Mouse (Mus musculus): ENCODE results near the gene Hist1h2ak. TPM values are rescaled to one million over a fixed set of nuclear protein-coding genes. Genes with fewer than 3 reads are reported as not detected.

Gene Hist1h2ak
- not detected for polyA plus RNA-seq (2014; fragmentation: Illumina TruSeq; extraction: RNeasy Lipid Tissue Mini Kit (QIAGEN cat#74804); ENCODE audit: low replicate concordance)

DNA sequence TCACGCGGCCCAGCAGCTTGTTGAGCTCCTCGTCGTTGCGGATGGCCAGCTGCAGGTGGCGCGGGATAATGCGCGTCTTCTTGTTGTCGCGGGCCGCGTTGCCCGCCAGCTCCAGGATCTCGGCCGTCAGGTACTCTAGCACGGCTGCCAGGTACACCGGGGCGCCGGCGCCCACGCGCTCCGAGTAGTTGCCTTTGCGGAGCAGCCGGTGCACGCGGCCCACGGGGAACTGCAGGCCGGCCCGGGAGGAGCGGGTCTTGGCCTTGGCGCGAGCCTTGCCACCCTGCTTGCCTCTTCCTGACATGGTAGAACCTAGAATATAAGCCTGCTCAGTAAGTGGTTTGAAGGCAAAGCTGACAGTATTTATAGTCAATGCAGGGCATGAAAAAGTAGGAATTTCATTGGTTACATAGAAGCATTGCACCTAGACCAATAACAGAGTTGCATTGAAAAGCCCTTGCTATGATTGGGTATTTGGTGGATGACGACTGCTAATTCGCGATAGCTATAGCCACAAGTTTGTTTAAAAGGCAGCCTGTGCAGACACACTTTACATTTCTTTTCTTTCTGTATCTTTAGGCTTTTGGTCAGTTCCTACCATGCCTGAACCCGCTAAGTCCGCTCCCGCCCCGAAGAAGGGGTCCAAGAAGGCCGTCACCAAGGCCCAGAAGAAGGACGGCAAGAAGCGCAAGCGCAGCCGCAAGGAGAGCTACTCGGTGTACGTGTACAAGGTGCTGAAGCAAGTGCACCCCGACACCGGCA is at the start of gene Hist1h2ak, which contains the start of gene Hist1h2bn:
Hist1h2ak (minus strand) TSS at position 304 of the 762 bp plus-strand sequence.
Hist1h2bn (plus strand) TSS at position 600 of the 762 bp plus-strand sequence.

DNA sequence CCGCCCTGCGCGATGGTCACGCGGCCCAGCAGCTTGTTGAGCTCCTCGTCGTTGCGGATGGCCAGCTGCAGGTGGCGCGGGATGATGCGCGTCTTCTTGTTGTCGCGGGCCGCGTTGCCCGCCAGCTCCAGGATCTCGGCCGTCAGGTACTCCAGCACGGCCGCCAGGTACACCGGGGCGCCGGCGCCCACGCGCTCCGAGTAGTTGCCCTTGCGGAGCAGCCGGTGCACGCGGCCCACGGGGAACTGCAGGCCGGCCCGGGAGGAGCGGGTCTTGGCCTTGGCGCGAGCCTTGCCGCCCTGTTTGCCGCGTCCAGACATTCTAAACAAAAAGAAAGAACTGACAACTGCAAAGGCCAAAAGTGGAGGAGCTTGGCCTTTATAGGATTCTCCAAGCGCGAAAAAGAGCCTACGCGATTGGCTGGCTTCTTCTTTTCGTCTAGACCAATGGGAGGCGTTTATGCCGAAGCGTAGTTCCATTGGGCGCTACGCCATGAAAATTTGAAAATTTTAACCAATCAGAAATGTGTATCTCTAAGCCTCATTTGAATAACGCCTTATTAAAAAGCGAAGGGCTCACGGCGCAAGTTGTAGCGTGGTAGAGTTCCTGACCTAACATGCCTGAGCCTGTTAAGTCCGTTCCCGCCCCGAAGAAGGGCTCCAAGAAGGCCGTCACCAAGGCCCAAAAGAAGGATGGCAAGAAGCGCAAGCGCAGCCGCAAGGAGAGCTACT is 33.4 kb upstream of the Hist1h2ak start, which contains the start of the genes Hist1h2an and Hist1h2bp:
Hist1h2an (minus strand) TSS at position 320 of the 731 bp plus-strand sequence.
Hist1h2bp (plus strand) TSS at position 563 of the 731 bp plus-strand sequence.

DNA sequence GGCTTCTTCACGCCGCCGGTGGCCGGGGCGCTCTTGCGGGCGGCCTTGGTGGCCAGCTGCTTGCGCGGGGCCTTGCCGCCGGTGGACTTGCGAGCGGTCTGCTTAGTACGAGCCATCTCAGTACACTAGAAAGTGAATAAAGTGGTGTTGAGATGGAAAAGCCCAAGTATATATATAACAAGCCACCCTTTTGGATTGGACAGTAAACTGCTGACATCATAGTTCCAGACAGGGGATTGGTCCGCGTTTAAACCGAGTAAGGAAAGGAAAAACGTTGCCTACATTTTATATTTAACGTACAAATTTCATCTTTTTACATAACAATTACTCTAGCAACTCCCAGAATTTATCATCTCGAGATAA is 29.6 kb upstream of the Hist1h2ak start, which contains the start of gene Hist1h3i:
Hist1h3i (minus strand) TSS at position 116 of the 363 bp plus-strand sequence.

DNA sequence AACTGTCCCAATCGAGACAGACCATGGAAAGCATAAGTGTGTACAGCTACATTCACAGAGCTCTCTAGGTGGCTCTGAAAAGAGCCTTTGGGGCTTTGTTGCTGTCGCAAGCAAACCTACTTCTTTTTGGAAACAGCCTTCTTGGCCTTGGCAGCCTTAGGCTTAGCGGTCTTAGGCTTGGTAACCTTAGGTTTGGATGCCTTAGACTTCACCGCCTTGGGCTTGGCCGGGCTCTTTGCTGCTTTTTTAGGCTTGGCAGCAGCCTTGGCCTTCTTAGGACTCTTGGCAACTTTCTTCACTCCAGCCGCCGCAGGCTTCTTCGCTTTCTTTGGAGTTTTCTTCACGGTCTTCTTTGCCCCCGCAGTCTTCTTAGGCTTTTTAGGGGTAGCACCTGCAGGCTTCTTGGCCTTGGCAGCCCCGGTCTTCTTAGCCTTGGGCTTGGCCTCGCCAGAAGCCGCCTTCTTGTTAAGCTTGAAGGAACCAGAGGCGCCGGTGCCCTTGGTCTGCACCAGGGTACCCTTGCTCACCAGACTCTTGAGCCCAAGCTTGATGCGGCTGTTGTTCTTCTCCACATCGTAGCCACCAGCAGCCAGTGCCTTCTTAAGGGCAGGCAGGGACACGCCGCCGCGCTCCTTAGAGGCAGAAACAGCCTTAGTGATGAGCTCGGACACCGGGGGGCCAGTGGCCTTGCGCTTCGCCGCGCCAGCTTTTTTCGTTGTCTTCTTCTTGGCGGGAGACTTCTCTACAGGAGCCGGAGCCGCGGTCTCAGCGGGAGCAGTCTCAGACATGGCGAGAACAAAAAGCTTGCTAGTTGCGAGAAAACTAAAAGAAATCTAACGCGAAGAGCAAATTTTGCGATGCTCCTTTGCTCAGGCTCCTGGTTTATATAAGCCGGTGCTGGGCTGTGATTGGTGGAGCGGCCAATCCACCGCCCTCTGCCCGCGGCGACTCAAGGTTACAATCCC is 26.4 kb upstream of the Hist1h2ak start, which contains the start of gene Hist1h1b:
Hist1h1b (minus strand) TSS at position 859 of the 965 bp plus-strand sequence.

DNA sequence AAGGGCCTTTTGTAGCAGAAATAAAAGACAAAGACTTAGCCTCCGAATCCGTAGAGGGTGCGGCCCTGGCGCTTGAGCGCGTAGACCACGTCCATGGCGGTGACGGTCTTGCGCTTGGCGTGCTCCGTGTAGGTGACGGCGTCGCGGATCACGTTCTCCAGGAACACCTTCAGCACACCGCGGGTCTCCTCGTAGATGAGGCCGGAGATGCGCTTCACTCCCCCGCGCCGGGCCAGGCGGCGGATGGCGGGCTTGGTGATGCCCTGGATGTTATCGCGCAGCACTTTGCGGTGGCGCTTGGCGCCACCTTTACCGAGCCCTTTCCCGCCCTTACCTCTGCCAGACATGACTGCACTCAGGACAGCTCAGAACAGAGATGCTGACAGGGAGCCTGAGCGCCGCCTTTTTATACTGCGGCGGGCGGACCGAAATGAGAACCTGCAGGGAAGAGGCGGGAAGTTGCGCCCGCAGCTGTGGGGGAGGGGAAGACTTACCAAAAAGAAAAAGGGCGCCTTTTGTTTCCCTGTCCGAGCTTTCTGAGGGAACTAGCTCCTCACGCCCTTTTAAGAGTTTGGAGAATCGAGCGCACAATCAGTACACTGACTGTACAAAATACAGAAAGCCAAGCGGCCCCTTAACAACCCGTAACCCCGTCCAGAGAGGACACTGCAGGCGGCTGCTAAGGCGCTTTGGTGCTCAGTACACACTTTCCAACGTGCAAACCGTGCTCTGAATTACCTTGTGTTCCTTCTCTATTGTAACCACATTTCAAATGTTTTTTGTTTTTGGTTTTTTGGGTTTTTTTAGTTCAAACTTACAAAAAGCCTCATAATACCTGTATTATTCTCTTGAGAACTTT is 3.2 kb downstream of the Hist1h2ak start, which contains the start of gene Hist1h4k:
Hist1h4k (minus strand) TSS at position 347 of the 859 bp plus-strand sequence.

DNA sequence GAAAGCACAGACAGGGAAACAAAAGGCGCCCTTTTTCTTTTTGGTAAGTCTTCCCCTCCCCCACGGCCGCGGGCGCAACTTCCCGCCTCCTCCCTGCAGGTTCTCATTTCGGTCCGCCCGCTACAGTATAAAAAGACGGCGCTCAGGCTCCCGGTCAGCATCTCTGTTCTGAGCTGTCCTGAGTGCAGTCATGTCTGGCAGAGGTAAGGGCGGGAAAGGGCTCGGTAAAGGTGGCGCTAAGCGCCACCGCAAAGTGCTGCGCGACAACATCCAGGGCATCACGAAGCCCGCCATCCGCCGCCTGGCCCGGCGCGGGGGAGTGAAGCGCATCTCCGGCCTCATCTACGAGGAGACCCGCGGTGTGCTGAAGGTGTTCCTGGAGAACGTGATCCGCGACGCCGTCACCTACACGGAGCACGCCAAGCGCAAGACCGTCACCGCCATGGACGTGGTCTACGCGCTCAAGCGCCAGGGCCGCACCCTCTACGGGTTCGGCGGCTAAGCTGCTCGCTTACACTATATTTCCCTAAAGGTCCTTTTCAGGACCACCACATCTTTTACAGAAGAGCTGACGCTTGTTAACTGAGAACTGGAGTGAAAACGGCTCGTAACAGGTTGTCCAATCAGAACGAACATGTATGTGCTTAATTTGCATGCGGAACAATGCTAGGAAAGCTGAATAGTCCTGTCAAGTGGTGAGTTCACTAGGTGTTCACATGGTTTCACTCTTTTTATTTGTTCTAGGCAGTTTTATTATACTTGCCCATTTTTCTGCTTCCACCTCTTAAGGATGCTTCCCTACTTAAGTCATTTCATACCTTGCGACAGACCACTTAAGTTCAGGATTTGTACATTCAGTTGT is 18.5 kb downstream of the Hist1h2ak start, which contains the start of gene Hist1h4j:
Hist1h4j (plus strand) TSS at position 159 of the 862 bp plus-strand sequence.

DNA sequence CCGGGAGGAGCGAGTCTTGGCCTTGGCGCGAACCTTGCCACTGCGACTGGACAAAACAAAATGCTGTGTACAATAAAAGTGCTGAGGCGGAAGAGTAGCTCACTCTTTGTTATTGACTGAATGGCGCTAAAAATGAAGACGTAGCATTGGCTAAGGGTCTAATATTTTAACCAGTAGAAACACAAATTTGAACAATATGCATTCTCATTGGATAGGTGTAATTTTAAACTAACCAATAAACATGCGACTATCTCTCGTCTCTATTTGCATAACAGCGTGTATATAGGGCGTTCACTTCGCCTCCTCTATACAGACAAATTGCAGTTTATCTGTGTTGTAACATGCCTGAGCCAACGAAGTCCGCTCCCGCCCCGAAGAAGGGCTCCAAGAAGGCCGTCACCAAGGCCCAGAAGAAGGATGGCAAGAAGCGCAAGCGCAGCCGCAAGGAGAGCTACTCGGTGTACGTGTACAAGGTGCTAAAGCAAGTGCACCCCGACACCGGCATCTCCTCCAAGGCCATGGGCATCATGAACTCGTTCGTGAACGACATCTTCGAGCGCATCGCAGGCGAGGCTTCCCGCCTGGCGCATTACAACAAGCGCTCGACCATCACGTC is 31.8 kb downstream of the Hist1h2ak start, which contains the start of gene Hist1h2bm:
Hist1h2bm (plus strand) TSS at position 288 of the 616 bp plus-strand sequence.

DNA sequence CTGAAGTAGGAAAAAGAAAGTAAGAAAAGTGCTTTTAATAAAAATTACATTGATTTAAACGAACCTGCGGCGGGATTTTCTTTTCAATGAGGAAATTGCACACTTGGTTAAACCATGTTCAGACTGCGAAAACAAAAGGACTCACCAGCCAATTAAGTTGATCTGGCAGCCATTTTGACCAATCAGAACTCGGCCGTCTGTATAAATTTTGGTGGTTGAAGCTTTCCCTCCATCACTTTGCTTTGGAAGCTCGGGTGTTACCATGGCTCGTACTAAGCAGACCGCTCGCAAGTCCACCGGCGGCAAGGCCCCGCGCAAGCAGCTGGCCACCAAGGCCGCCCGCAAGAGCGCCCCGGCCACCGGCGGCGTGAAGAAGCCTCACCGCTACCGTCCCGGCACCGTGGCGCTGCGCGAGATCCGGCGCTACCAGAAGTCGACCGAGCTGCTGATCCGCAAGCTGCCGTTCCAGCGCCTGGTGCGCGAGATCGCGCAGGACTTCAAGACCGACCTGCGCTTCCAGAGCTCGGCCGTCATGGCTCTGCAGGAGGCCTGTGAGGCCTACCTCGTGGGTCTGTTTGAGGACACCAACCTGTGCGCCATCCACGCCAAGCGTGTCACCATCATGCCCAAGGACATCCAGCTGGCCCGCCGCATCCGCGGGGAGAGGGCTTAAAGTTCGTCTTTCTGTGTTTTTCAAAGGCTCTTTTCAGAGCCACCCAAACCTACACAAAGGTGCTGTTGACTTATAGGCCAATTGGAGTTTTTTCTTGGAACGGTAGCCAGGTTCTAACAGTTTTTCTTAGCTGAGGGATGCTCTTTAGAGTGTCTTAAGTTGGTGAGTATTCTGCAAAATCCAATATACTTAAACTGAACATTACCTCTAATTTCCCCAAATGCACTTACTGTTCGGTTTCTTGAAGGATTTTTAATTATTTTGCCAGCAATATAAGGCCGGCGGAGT is 36.0 kb downstream of the Hist1h2ak start, which contains the start of gene Hist1h3h:
Hist1h3h (plus strand) TSS at position 263 of the 961 bp plus-strand sequence.

DNA sequence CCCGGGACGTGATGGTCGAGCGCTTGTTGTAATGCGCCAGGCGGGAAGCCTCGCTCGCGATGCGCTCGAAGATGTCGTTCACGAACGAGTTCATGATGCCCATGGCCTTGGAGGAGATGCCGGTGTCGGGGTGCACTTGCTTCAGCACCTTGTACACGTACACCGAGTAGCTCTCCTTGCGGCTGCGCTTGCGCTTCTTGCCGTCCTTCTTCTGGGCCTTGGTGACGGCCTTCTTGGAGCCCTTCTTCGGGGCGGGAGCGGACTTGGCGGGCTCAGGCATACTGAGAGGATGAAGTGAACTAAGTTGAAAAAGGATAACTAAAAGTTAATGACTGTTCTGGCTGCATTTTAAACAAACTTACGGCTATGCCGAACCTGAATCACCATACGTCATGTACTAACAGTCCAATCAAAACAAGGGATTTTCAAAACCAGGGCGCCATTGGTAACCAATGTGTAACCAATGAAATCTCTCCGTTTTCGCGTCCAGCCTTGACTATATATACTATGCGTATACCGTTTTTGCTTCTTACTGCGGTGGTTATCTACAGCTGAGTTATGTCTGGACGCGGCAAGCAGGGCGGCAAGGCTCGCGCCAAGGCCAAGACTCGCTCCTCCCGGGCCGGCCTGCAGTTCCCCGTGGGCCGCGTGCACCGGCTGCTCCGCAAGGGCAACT is 37.6 kb downstream of the Hist1h2ak start, which contains the start of the genes Hist1h2bl and Hist1h2ai:
Hist1h2bl (minus strand) TSS at position 280 of the 676 bp plus-strand sequence.
Hist1h2ai (plus strand) TSS at position 559 of the 676 bp plus-strand sequence.

Other genes with a start within 250 kb of the Hist1h2ak start
- 15.6 TPM for gene Zkscan8, start 222.7 kb downstream of the Hist1h2ak start, polyA plus RNA-seq (2014; fragmentation: Illumina TruSeq; extraction: RNeasy Lipid Tissue Mini Kit (QIAGEN cat#74804); ENCODE audit: low replicate concordance)
- gene Olfr1366, start 211.0 kb downstream of the Hist1h2ak start, polyA plus RNA-seq (2014; fragmentation: Illumina TruSeq; extraction: RNeasy Lipid Tissue Mini Kit (QIAGEN cat#74804); ENCODE audit: low replicate concordance): not detected
- not detected for gene Olfr1535, start 193.9 kb downstream of the Hist1h2ak start, polyA plus RNA-seq (2014; fragmentation: Illumina TruSeq; extraction: RNeasy Lipid Tissue Mini Kit (QIAGEN cat#74804); ENCODE audit: low replicate concordance)
- not detected for gene Olfr1364, start 172.1 kb downstream of the Hist1h2ak start, polyA plus RNA-seq (2014; fragmentation: Illumina TruSeq; extraction: RNeasy Lipid Tissue Mini Kit (QIAGEN cat#74804); ENCODE audit: low replicate concordance)
- gene Olfr1362, start 139.8 kb downstream of the Hist1h2ak start, polyA plus RNA-seq (2014; fragmentation: Illumina TruSeq; extraction: RNeasy Lipid Tissue Mini Kit (QIAGEN cat#74804); ENCODE audit: low replicate concordance): not detected
- not detected for gene Olfr11, start 111.3 kb downstream of the Hist1h2ak start, polyA plus RNA-seq (2014; fragmentation: Illumina TruSeq; extraction: RNeasy Lipid Tissue Mini Kit (QIAGEN cat#74804); ENCODE audit: low replicate concordance)
- gene Olfr1361, start 90.4 kb downstream of the Hist1h2ak start, polyA plus RNA-seq (2014; fragmentation: Illumina TruSeq; extraction: RNeasy Lipid Tissue Mini Kit (QIAGEN cat#74804); ENCODE audit: low replicate concordance): not detected
- gene Olfr1360, start 76.4 kb downstream of the Hist1h2ak start, polyA plus RNA-seq (2014; fragmentation: Illumina TruSeq; extraction: RNeasy Lipid Tissue Mini Kit (QIAGEN cat#74804); ENCODE audit: low replicate concordance): not detected
- not detected for gene Olfr1359, start 55.7 kb downstream of the Hist1h2ak start, polyA plus RNA-seq (2014; fragmentation: Illumina TruSeq; extraction: RNeasy Lipid Tissue Mini Kit (QIAGEN cat#74804); ENCODE audit: low replicate concordance)
- gene Hist1h2bl, start 37.7 kb downstream of the Hist1h2ak start, polyA plus RNA-seq (2014; fragmentation: Illumina TruSeq; extraction: RNeasy Lipid Tissue Mini Kit (QIAGEN cat#74804); ENCODE audit: low replicate concordance): not detected
- gene Hist1h2ai, start 37.4 kb downstream of the Hist1h2ak start, polyA plus RNA-seq (2014; fragmentation: Illumina TruSeq; extraction: RNeasy Lipid Tissue Mini Kit (QIAGEN cat#74804); ENCODE audit: low replicate concordance): not detected
- gene Hist1h3h, start 36.2 kb downstream of the Hist1h2ak start, polyA plus RNA-seq (2014; fragmentation: Illumina TruSeq; extraction: RNeasy Lipid Tissue Mini Kit (QIAGEN cat#74804); ENCODE audit: low replicate concordance): not detected
- gene Hist1h2bm, start 31.8 kb downstream of the Hist1h2ak start, polyA plus RNA-seq (2014; fragmentation: Illumina TruSeq; extraction: RNeasy Lipid Tissue Mini Kit (QIAGEN cat#74804); ENCODE audit: low replicate concordance): not detected
- gene Hist1h4j, start 18.8 kb downstream of the Hist1h2ak start, polyA plus RNA-seq (2014; fragmentation: Illumina TruSeq; extraction: RNeasy Lipid Tissue Mini Kit (QIAGEN cat#74804); ENCODE audit: low replicate concordance): 1.7 TPM
- gene Hist1h4k, start 3.3 kb downstream of the Hist1h2ak start, polyA plus RNA-seq (2014; fragmentation: Illumina TruSeq; extraction: RNeasy Lipid Tissue Mini Kit (QIAGEN cat#74804); ENCODE audit: low replicate concordance): not detected
- not detected for gene Hist1h2bn, start 296 bp upstream of the Hist1h2ak start, polyA plus RNA-seq (2014; fragmentation: Illumina TruSeq; extraction: RNeasy Lipid Tissue Mini Kit (QIAGEN cat#74804); ENCODE audit: low replicate concordance)
- gene Hist1h1b, start 26.8 kb upstream of the Hist1h2ak start, polyA plus RNA-seq (2014; fragmentation: Illumina TruSeq; extraction: RNeasy Lipid Tissue Mini Kit (QIAGEN cat#74804); ENCODE audit: low replicate concordance): not detected
- not detected for gene Hist1h3i, start 29.5 kb upstream of the Hist1h2ak start, polyA plus RNA-seq (2014; fragmentation: Illumina TruSeq; extraction: RNeasy Lipid Tissue Mini Kit (QIAGEN cat#74804); ENCODE audit: low replicate concordance)
- gene Hist1h2an, start 33.4 kb upstream of the Hist1h2ak start, polyA plus RNA-seq (2014; fragmentation: Illumina TruSeq; extraction: RNeasy Lipid Tissue Mini Kit (QIAGEN cat#74804); ENCODE audit: low replicate concordance): not detected
- gene Hist1h2bp, start 33.6 kb upstream of the Hist1h2ak start, polyA plus RNA-seq (2014; fragmentation: Illumina TruSeq; extraction: RNeasy Lipid Tissue Mini Kit (QIAGEN cat#74804); ENCODE audit: low replicate concordance): not detected
- 1.1 TPM for gene Hist1h2bq, start 56.4 kb upstream of the Hist1h2ak start, polyA plus RNA-seq (2014; fragmentation: Illumina TruSeq; extraction: RNeasy Lipid Tissue Mini Kit (QIAGEN cat#74804); ENCODE audit: low replicate concordance)
- not detected for gene Hist1h2ao, start 56.6 kb upstream of the Hist1h2ak start, polyA plus RNA-seq (2014; fragmentation: Illumina TruSeq; extraction: RNeasy Lipid Tissue Mini Kit (QIAGEN cat#74804); ENCODE audit: low replicate concordance)
- not detected for gene Hist1h4m, start 57.9 kb upstream of the Hist1h2ak start, polyA plus RNA-seq (2014; fragmentation: Illumina TruSeq; extraction: RNeasy Lipid Tissue Mini Kit (QIAGEN cat#74804); ENCODE audit: low replicate concordance)
- gene Hist1h4n, start 78.4 kb upstream of the Hist1h2ak start, polyA plus RNA-seq (2014; fragmentation: Illumina TruSeq; extraction: RNeasy Lipid Tissue Mini Kit (QIAGEN cat#74804); ENCODE audit: low replicate concordance): not detected
- gene Hist1h2ap, start 79.7 kb upstream of the Hist1h2ak start, polyA plus RNA-seq (2014; fragmentation: Illumina TruSeq; extraction: RNeasy Lipid Tissue Mini Kit (QIAGEN cat#74804); ENCODE audit: low replicate concordance): not detected
- 0.85 TPM for gene Hist1h2br, start 79.9 kb upstream of the Hist1h2ak start, polyA plus RNA-seq (2014; fragmentation: Illumina TruSeq; extraction: RNeasy Lipid Tissue Mini Kit (QIAGEN cat#74804); ENCODE audit: low replicate concordance)
- 0.93 TPM for gene Zfp184, start 191.3 kb upstream of the Hist1h2ak start, polyA plus RNA-seq (2014; fragmentation: Illumina TruSeq; extraction: RNeasy Lipid Tissue Mini Kit (QIAGEN cat#74804); ENCODE audit: low replicate concordance)
- gene Pom121l2, start 227.4 kb upstream of the Hist1h2ak start, polyA plus RNA-seq (2014; fragmentation: Illumina TruSeq; extraction: RNeasy Lipid Tissue Mini Kit (QIAGEN cat#74804); ENCODE audit: low replicate concordance): not detected

Data from small intestine, adult 10 weeks (tissue).